Mouse (Mus musculus) adrenal gland (tissue): ENCODE results near the gene Hnf1b.

ENCODE experiments used
- intact Hi-C: fragments of 180-260 bp; cut with DNase I; formaldehyde crosslinking; loops from one replicate; pipeline ENCODE4 v1.15.1; 2025

Hnf1b gene

GRCm38 (mm10) chr11:83852501-83853211 is 2.8 kb downstream of the Hnf1b start:
- intact Hi-C loops: no loop called here

- intact Hi-C loops: no loop called here
Observed at GRCm38 (mm10) chr11:83853221-83853792, 3.4 kb downstream of the Hnf1b start.

DNA sequence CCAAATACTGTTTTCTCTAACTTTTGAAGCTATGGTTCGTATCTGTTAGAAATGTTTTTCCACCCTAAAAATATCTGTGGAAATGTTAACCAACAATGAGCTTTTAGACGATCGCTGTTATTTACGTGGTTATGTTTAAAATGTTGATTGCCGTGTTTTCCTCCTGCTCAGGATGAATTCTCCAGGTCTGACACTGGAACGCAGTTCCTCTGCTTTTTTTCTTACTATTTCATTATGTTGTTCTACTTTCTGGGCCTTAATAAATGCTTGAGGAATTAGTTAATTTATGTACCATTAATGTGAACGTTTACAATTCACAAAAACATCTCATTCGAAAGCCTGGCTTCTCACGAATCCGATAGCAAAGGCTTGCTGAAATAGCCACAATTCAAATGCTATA is 4.2 kb downstream of the Hnf1b start:
- intact Hi-C loops: no loop called here

DNA sequence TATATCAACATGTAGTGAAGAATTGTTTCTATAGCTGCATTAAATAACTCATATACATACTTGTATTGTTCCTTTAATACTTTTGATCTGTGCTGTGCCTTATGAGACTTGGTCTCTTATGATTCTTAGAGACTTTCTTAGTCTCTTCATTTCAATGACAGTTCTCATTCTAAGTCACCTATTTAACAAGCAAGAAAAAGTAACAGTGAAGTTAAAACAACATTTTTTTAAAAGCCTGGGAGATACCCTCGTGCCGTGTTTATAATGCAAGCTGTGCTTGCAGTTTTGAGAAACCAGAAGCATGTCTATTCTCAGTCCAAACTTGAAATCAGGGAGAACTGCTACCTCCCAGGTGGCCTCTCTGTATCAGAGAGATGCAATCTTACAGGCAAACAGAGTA is 4.8 kb downstream of the Hnf1b start:
- intact Hi-C loops: no loop called here

DNA sequence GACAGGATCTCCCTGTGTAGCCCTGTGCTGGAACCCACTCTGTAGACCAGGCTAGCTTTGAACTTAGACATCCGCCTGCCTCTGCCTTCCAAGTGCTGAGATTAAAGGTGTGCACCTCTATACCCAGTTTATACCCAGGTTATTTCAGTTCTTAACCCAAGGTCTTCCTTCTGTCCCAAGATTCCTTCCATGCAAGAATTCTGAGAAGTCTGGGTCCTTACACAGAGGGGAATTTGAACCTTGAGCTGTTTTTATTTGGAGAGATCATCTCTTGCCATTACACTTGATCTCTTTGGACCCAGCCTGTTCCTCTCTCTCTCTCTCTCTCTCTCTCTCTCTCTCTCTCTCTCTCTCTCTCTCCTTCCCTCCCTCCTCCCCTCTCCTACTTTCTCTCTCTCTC is 7.4 kb downstream of the Hnf1b start:
- intact Hi-C loops: no loop called here

DNA sequence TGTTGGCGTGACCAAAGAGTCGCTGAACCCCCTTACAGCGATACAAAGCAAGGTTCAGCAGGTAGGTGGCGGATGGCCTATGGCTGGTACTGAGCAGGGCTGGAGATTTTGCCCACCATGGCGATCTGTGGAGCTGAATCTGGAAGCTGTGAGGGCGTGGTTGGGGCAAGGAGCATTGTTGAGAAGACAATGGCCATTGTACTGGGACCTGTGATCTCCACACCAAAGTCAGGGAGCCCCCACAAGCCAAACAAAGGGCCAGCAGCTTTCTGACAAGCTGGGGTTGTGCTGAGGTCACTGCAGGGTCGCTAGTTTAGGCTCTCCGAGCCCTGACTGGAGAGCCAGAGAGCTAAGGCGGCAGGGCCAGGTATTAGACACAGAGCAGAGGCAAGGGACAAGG is 15.4 kb downstream of the Hnf1b start:
- intact Hi-C loops: no loop called here

DNA sequence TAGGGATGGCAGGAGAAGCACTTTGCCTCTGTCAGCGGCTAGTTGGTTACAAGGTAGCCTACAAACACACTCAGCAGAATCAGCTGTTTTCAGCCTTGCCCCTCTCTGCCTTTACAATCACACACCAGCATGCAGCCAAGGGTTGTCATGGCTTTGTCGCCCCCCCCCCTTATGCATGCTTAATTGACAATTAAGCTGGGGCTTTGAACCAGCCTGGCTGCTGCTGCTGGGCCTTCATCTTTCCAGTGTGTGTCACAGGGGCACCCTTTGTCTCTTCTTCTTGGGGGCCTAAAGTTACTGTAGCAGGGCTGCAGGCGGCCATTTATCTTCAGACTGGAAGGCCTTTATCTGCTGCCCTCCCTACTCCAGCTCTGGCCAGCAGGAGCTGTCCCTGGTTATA is 17.7 kb downstream of the Hnf1b start:
- intact Hi-C loops: no loop called here

- intact Hi-C loops: no loop called here
Observed at GRCm38 (mm10) chr11:83869147-83869546, 19.3 kb downstream of the Hnf1b start.

DNA sequence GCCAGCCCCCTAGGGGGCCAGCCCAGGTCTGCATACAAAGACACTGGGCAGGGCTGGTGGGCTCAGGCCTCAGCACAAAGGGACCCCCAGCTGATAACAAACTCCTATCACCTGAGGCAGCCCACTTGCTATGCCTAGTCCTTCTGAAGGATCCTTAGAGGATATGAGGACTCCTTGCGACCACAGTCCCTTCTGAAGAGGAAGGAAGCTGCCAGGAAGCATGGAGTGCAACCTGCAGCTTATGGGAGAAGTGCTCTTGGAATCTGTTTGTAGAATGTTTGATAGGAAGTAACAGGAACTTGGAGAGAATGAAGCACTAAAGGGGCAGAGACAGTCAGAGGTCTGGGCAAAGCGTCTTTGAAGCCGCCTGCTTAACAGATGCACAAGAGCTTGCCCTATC is 19.8 kb downstream of the Hnf1b start:
- intact Hi-C loops: no loop called here

- intact Hi-C loops: no loop called here
Observed at GRCm38 (mm10) chr11:83871780-83872554, 22.1 kb downstream of the Hnf1b start.

GRCm38 (mm10) chr11:83873509-83873908 is 23.6 kb downstream of the Hnf1b start:
- intact Hi-C loops: no loop called here

GRCm38 (mm10) chr11:83876630-83877029 is 26.8 kb downstream of the Hnf1b start:
- intact Hi-C loops: no loop called here

DNA sequence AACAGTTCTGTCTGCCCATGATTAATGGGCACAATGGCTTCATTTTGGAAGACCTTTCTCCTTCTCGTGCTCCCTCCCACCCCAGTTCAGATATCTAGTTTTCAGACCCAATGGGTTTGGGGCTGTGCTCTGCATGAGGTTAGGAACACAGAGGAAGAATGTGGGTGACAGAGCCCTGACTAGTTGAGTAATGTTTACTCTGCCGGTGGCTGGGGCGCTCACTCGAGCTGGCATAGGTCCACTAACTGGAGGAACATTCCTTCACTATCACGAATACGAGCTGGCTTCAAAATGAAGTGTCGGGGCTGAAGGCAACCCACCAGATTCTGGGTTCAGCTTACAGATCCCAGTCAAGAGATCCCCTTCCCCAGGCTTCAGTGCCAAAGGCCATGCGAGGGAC is 27.9 kb downstream of the Hnf1b start:
- intact Hi-C loops: no loop called here

- intact Hi-C loops: no loop called here
Observed at GRCm38 (mm10) chr11:83878417-83878952, 28.6 kb downstream of the Hnf1b start.

- intact Hi-C loops: no loop called here
Observed at GRCm38 (mm10) chr11:83879130-83879529, 29.3 kb downstream of the Hnf1b start.

DNA sequence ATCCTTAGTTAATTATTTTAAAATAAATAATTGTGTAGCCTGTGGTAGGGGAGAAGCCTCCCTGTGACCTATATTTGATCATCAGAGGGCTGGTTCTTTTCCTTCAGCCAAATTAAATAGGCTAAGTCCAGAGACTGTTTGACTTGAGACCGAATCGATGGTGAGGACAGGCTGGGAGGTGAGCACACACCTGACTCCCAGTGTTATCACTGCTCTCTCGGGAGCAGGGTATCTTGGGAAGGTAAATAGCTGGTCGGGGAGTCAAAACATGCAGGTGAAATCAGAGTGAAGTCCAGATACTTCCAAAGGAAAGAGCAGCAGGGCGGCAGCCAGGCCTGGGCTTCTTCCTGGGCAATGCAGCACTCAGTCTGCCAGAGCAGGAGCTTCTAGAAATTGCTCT is 31.6 kb downstream of the Hnf1b start:
- intact Hi-C loops: no loop called here

DNA sequence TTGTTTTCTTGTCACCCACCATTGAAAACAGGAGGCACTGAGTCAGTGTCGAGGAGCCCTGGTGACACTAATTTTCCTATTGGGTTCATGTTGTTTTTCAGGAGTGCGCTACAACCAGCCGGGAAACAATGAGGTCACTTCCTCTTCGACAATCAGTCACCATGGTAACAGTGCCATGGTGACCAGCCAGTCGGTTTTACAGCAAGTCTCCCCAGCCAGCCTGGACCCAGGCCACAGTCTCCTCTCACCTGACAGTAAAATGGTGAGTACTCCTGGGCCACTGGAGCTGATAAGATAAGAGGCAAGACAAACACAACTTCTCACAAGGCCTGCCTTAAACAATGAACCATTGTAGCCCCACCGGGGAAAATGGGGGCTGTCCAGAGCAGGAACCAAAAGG is 32.7 kb downstream of the Hnf1b start:
- intact Hi-C loops: no loop called here

DNA sequence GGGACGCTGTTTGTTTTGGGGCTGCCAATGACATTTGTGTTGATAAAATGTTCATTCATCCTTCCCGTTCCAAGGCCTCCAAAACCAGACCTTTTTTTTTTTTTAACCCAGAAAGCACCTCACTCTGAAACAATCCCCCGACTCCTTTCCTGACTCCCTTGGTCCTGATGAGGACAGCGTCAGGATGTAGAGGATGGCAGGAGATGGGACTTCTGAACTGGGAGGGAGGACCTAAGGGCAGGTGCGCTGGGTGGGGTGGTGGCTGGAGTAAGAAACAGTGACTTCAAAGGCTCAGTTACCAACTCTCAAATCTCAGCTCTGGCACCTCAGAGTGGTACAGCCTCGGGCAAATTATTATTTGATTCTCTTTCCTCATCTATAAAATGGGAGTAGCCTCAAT is 33.2 kb downstream of the Hnf1b start:
- intact Hi-C loops: no loop called here

GRCm38 (mm10) chr11:83883812-83884211 is 33.9 kb downstream of the Hnf1b start:
- intact Hi-C loops: no loop called here

GRCm38 (mm10) chr11:83885175-83885574 is 35.3 kb downstream of the Hnf1b start:
- intact Hi-C loops: no loop called here

GRCm38 (mm10) chr11:83886746-83887145 is 36.9 kb downstream of the Hnf1b start:
- intact Hi-C loops: no loop called here

GRCm38 (mm10) chr11:83891366-83891765 is 41.5 kb downstream of the Hnf1b start:
- intact Hi-C loops: no loop called here
